Mouse (Mus musculus) embryonic stem cell, embryonic (primary cell): ENCODE measurements around the gene Mipep.

ENCODE experiments used
- CTCF ChIA-PET, 4 experiments: fragments of 300-600 bp in 2 of 4; fragments of 350-600 bp in 2 of 4; sonication (Branson Sonifier 250); formaldehyde crosslinking; loops; one replicate each; lab custom pipeline; 2022; ENCODE audit warnings: inconsistent platforms in 2 of 4; lab: Charles Lee
- POLR2A ChIA-PET, 4 experiments: fragments of 300-600 bp in 2 of 4; fragments of 350-600 bp in 2 of 4; sonication (Branson Sonifier 250); formaldehyde crosslinking; loops; one replicate each; lab custom pipeline; 2022; ENCODE audit warnings: antibody characterized with exemption in 4 of 4, inconsistent platforms in 1 of 4; lab: Charles Lee

The Mipep gene

DNA sequence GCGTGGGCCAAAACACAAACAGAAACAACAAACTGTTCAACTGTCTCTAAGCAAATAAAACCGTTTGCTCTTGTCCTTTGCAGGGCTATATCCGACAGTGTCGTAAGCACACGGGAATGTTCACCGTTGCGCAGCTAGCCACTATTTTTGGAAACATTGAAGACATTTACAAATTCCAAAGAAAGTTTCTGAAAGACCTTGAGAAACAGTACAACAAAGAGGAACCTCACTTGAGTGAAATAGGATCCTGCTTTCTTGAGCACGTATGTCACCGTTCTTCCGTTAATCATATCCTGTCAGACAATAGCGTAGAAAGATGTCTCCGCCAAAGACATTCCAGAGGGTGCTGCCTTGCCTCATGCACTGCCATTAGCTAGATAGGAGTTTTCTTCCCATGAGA, 34.5 kb upstream of the Mipep start:
- POLR2A ChIA-PET: no interaction called here
- CTCF ChIA-PET: interaction anchor here in 1 of 4 experiments (2.1 kb wide), 1 partner anchor 21 kb away, joined by 6 read pairs; no protein-coding TSS in a partner anchor

- ChIA-PET POLR2A (interaction anchor here (0.6 to 1.0 kb wide), 6 partner anchors 10 to 330 kb away, joined by 3 to 5 read pairs (median 3); no protein-coding TSS in a partner anchor), CTCF (interaction anchor here in 2 of 4 experiments (0.7 to 2.1 kb wide), 2 partner anchors 19 to 23 kb away, joined by 4 to 6 read pairs; no protein-coding TSS in a partner anchor)
Observed at GRCm38 (mm10) chr14:60751581-60751980, 32.8 kb upstream of the Mipep start.

- ChIA-PET POLR2A (interaction anchor here in 3 of 4 experiments (0.5 to 2.0 kb wide), 16 partner anchors 9 to 230 kb away, joined by 3 to 17 read pairs (median 4); no protein-coding TSS in a partner anchor), CTCF (interaction anchor here (0.5 to 1.2 kb wide), 6 partner anchors 12 to 947 kb away, joined by 3 to 8 read pairs (median 4); no protein-coding TSS in a partner anchor)
Observed at GRCm38 (mm10) chr14:60752892-60753800, 31.2 kb upstream of the Mipep start.

DNA sequence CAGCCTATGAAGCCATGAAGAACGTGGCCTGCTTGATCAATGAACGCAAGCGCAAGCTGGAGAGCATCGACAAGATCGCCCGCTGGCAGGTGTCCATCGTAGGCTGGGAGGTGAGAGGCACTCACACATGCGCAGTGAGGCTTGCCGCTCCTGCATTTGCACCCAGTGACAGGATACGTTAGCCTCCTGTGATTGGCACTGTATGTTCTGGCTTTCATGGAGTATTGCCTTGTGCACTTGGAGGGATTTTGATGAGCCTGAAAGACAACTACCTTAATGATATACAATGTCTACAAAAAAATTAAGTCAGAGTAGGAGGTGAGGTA, 30.6 kb upstream of the Mipep start:
- ChIA-PET POLR2A (interaction anchor here in 3 of 4 experiments (0.9 to 2.0 kb wide), 15 partner anchors 8 to 229 kb away, joined by 3 to 17 read pairs (median 4); no protein-coding TSS in a partner anchor), CTCF (interaction anchor here in 1 of 4 experiments (0.5 to 1.0 kb wide), 3 partner anchors 16 to 28 kb away, joined by 3 to 5 read pairs (median 3); no protein-coding TSS in a partner anchor)

DNA sequence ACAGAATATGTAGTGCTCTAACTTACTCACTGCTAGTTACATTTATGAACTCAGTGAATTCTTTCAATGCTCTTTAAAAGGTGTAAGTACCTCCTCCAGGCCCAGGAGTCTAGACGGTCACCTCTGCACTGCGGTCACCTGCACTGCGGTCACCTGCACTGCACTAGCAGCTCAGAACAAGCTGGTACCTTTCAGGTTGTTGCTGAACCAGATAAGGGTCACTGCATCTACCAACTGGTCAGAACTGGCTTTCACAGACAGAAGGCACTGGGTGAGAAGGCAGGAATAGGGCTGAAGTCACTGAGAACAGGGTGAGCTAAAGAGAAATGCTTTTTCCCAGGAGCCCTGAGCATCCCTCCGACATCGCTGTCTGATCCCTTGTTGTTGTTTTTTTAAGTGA, 29.7 kb upstream of the Mipep start:
- ChIA-PET POLR2A (interaction anchor here in 3 of 4 experiments (0.6 to 2.0 kb wide), 4 partner anchors 9 to 215 kb away, joined by 3 to 17 read pairs (median 6); no protein-coding TSS in a partner anchor), CTCF (interaction anchor here in 3 of 4 experiments (0.8 to 1.1 kb wide), 3 partner anchors 16 kb away, joined by 3 to 5 read pairs (median 3); no protein-coding TSS in a partner anchor)

- POLR2A ChIA-PET: interaction anchor here in 1 of 4 experiments (0.8 to 1.1 kb wide), 2 partner anchors 8 to 10 kb away, joined by 3 read pairs; no protein-coding TSS in a partner anchor
- CTCF ChIA-PET: interaction anchor here in 1 of 4 experiments (2.5 kb wide), 1 partner anchor 14 kb away, joined by 14 read pairs; no protein-coding TSS in a partner anchor
Observed at GRCm38 (mm10) chr14:60756271-60756670, 28.1 kb upstream of the Mipep start.

DNA sequence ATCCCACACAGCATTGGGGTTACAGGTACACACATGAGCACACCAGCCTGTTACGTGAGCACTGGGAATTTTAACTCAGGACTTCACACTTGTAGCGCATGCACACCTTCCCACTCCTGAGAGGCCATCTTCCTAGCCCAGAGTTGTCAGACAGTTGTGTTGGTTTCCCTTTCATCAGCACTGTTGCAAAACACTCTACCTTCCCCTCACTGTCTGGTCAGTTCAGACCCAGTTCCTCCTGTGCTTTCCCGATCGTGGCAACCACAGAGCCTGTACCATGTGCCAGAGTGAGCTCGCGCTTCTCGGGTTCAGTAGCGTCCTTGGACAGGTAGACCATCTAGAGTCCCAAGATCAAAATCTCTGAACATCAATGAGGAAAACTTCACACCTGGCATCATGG, 27.1 kb upstream of the Mipep start:
- POLR2A ChIA-PET: no interaction called here
- CTCF ChIA-PET: interaction anchor here in 2 of 4 experiments (1.0 to 2.5 kb wide), 2 partner anchors 13 to 14 kb away, joined by 4 to 14 read pairs; no protein-coding TSS in a partner anchor

DNA sequence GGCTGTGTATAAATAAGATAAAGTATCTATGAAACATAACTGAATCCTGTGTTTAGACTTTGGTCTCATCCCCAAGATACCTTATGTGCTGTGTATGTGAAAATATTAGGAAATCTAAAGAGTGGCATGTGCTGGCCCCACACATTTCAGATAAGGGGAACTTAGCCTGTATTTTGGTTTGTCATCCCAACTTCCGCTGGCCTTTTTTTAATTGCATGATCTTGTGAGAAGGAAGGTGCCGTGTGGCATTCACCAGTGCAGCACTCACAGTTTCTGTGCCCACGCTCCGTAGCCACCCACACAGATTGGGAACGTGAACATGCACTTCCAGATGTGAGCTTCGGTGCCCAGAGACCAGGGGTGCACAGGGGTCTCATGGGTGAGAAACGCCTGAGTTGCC, 26.7 kb upstream of the Mipep start:
- POLR2A ChIA-PET: no interaction called here
- CTCF ChIA-PET: interaction anchor here in 2 of 4 experiments (1.0 to 2.5 kb wide), 2 partner anchors 13 kb away, joined by 4 to 14 read pairs; no protein-coding TSS in a partner anchor

DNA sequence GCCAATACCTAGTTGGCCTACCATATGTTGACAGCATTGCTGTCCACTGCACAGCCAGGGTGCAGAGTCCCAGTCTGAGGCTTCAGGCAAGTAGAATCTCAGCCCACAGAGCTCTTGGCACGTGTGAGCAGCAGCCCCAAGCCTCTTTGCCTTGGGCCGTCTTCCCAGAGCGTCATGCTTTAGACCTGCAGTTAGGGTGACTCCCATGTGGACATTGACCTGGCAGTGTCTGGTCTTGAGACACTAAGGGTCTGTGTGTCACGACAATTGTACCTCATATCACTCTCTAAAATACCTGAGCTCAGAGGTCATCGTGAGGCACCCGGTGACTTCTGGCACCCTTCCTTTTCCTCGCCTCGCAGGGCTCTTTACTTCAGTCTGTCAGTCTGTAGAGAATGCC, 25.3 kb upstream of the Mipep start:
- CTCF ChIA-PET: interaction anchor here in 3 of 4 experiments (0.8 to 4.9 kb wide), 3 partner anchors 11 to 13 kb away, joined by 3 to 24 read pairs (median 3); no protein-coding TSS in a partner anchor

GRCm38 (mm10) chr14:60761801-60762200, 22.6 kb upstream of the Mipep start:
- ChIA-PET CTCF (interaction anchor here in 3 of 4 experiments (0.5 to 4.9 kb wide), 7 partner anchors 9 to 262 kb away, joined by 3 to 24 read pairs (median 3); partner anchors contain the start of gene Mipep (in 1 of the 3)), POLR2A (interaction anchor here in 3 of 4 experiments (0.6 to 2.1 kb wide), 5 partner anchors 8 to 248 kb away, joined by 3 to 7 read pairs (median 4); no protein-coding TSS in a partner anchor)

More for the DNA sequence above, 25.3 kb upstream of the Mipep start:
- POLR2A ChIA-PET: interaction anchor here in 1 of 4 experiments (2.0 kb wide), 1 partner anchor 10 kb away, joined by 4 read pairs; no protein-coding TSS in a partner anchor

GRCm38 (mm10) chr14:60762754-60763153, 21.6 kb upstream of the Mipep start:
- ChIA-PET POLR2A (interaction anchor here in 3 of 4 experiments (0.5 to 2.9 kb wide), 10 partner anchors 9 to 506 kb away, joined by 3 to 17 read pairs (median 3); no protein-coding TSS in a partner anchor), CTCF (interaction anchor here in 2 of 4 experiments (0.8 to 4.9 kb wide), 4 partner anchors 8 to 250 kb away, joined by 3 to 24 read pairs (median 8); no protein-coding TSS in a partner anchor)

GRCm38 (mm10) chr14:60763746-60764145, 20.6 kb upstream of the Mipep start:
- POLR2A ChIA-PET: interaction anchor here in 3 of 4 experiments (0.6 to 4.0 kb wide), 14 partner anchors 8 to 183 kb away, joined by 3 to 17 read pairs (median 6); partner anchors contain the start of gene Mipep (in 1 of the 3)
- CTCF ChIA-PET: interaction anchor here in 2 of 4 experiments (0.6 to 2.4 kb wide), 5 partner anchors 7 to 836 kb away, joined by 3 to 12 read pairs (median 5); partner anchors contain the start of gene Mipep (in 1 of the 2)

GRCm38 (mm10) chr14:60764526-60764925, 19.8 kb upstream of the Mipep start:
- POLR2A ChIA-PET: interaction anchor here in 3 of 4 experiments (0.5 to 4.0 kb wide), 23 partner anchors 8 to 848 kb away, joined by 3 to 17 read pairs (median 5); partner anchors contain the start of gene Mipep (in 1 of the 3)
- CTCF ChIA-PET: interaction anchor here in 3 of 4 experiments (0.6 to 1.1 kb wide), 5 partner anchors 20 to 796 kb away, joined by 3 to 6 read pairs (median 3); partner anchors contain the start of gene Mipep (in 2 of the 3)

- CTCF ChIA-PET: interaction anchor here in 3 of 4 experiments (0.9 to 1.1 kb wide), 4 partner anchors 17 to 529 kb away, joined by 3 to 4 read pairs (median 3); partner anchors contain the start of gene Mipep (in 1 of the 3)
- POLR2A ChIA-PET: interaction anchor here in 3 of 4 experiments (0.6 to 4.0 kb wide), 25 partner anchors 9 to 1996 kb away, joined by 3 to 17 read pairs (median 5); partner anchors contain the start of genes Ints6 (in 1 of the 3), Mipep (in 1 of the 3) and Sacs (in 1 of the 3)
Observed at GRCm38 (mm10) chr14:60765025-60765424, 19.3 kb upstream of the Mipep start.

DNA sequence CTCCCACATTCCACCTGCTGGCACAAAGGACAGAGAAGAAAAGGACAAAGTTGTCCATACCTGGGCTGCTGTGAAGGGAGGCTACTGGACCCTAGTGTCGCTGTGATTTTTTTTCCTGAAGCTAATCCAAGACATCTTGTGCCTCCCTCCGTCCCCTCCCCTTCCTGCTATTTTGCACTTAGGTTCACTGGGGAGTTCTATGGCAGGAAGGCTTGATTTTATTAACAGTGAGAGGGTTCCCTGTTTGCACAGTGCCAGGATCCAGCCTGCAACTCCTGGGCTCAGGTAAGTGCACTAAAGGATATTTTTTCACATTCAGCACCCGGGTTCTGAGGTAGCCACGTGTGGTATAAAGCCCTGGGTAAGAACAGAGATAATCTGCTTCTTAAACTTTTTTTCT, 16.5 kb upstream of the Mipep start, which contains the start of gene C1qtnf9:
Gene C1qtnf9 (plus strand): TSS at position 251 of the 400 bp plus-strand sequence.
- ChIA-PET POLR2A (interaction anchor here in 2 of 4 experiments (1.5 to 4.0 kb wide), 2 partner anchors 17 to 18 kb away, joined by 3 to 16 read pairs; partner anchors contain the start of gene Mipep (in 2 of the 2)), CTCF (interaction anchor here in 2 of 4 experiments (1.2 to 3.1 kb wide), 2 partner anchors 26 to 253 kb away, joined by 3 to 31 read pairs; no protein-coding TSS in a partner anchor)

- ChIA-PET POLR2A (interaction anchor here (0.7 to 1.8 kb wide), 12 partner anchors 10 to 369 kb away, joined by 3 to 6 read pairs (median 4); partner anchors contain the start of genes Mipep (in 2 of the 4) and Sacs (in 1 of the 4)), CTCF (interaction anchor here (0.5 to 3.7 kb wide), 32 partner anchors 9 to 961 kb away, joined by 3 to 52 read pairs (median 4); partner anchors contain the start of gene Mipep (in 3 of the 4))
Observed at GRCm38 (mm10) chr14:60769340-60769739, 15.0 kb upstream of the Mipep start.
